Mouse (Mus musculus): ENCODE measurements around the gene Rasal3.

Rasal3 gene

GRCm38 (mm10) chr17:32388370-32389100 lies 14.8 kb downstream of the Rasal3 start:
- no peak for DNase-seq (ENCODE audit: low spot score)

DNA sequence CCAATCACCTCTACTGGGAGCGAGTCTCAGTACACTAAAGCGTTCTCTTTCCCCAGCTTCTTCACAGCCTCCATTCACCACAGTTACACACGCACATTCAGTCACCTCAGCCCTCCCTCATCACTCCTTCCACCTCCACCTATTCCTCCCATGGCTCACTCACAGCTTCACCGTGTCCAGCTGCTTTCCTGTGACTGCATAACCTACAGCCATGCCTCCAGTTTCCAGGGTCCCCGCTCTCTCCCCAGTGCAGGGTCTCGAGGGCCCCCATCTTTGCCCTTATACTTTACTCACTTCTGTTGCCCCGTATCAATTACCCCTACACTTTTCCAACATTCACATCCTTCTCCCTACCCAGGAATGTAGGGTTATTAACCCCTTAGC lies 15.4 kb downstream of the Rasal3 start:
- DNase-seq (ENCODE audit: low spot score), result no peak

- no peak for DNase-seq (ENCODE audit: low spot score)
Measured at GRCm38 (mm10) chr17:32386659-32387432, 16.5 kb downstream of the Rasal3 start.

DNA sequence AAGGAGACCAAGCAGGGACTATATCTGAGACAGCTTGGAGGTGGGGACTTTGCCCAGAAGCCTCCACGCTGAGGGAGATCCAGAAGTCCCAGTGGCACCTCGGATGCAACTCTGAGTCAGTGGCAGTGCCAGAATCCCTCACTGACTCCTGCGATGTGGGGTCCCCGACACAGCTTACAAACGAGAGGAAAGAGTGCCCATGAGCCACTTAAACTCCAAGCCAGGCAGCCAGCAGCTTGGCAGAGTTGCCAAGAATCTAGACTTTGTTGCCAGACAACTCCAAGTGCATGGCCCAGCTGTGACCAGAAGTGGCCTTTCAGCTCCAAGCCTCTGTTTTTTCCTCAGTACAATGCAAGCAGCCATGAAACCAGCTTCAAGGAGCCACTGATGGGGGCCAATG lies 19.7 kb downstream of the Rasal3 start:
- no peak for DNase-seq (ENCODE audit: low spot score)

- DNase-seq (ENCODE audit: low spot score), result no peak
Measured at GRCm38 (mm10) chr17:32382576-32382975, 20.8 kb downstream of the Rasal3 start.

DNA sequence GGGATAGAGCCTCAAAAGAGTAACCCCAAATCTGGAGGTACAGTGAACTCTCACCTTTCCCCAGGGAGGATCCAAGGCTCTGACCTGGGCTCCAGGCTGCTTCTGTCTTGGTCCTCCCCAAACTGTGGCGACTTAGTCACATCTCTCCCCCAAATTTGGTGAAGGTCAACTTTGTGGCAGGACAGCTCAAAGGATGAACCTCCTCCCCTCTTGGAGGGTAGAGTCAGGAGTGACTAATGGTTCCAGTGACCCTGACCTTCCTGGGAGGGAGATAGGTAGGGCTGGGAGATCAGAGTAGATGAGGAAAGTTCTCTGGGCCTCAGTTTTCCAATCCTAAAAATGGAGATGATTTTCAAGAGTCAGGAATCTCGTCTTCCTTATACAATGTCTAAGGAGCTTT lies 24.6 kb downstream of the Rasal3 start:
- no peak for DNase-seq (ENCODE audit: low spot score)

DNA sequence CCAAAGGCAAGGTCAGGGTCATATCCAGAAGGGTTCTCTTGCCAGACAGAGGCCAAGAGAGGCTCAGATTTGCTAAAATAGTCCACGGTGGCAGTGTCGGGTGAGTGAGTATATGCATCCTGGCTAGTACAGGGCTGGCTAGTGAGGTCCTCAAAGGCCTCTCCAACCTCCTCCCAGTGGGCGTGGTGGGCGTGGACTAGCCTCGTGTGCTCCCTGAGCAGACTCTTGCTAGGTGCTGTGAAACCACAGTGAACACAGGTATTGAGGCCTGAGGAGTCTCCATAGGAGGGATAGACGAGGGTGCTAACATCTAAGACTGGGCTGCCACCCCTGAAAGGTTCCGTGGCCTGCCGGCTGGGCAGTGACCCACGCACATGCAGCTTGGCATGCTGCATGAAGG lies 26.2 kb downstream of the Rasal3 start:
- no peak for DNase-seq (ENCODE audit: low spot score)

- DNase-seq (ENCODE audit: low spot score), result no peak
Measured at GRCm38 (mm10) chr17:32376475-32376874, 26.9 kb downstream of the Rasal3 start.

DNA sequence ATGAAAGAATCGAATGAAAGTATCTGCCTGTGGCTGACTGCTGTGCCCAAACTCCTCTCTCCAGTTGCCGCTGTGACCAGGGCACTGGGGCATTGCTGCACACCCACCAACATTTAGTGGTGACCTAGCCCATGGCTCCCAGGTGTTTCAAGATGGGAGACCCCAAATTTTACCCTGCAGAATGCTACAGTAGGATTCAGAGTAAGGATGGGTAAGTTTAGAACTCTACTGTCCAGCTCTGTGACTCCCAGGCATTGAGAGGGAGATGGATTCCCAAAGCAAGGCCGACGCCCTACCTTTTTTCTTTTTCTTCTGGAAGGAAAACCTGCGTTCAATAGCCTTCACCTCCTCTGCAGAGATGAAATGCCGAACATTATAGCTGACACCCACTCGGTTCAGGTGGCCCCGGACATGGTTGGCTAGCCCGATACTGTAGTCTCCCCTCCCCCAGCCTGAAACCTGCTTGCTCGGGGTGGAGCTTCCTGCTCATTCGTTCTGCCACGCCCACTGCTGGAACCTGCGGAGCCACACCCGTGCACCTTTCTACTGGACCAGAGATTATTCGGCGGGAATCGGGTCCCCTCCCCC lies 34.3 kb downstream of the Rasal3 start:
- no peak for DNase-seq (ENCODE audit: low spot score)

DNA sequence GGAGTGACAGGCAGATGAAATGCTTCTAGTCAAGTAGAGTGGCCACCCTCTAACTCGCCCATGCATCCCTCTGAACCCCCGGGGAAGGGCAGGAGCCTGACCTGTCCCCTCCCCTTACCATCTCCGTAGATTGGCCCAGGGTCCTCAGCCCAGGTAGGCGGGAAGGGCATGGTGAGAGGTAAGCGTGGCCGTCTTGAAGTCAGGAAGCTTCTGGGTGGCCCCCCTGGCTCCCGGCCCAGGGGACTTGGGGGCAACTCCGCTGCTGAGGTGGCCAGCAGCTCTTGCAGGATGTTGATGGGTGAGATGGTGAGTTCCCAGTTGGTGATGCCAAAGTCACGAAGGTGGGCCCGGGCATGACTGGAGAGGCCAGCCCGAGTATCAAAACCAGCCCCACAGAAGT lies 35.7 kb downstream of the Rasal3 start:
- DNase-seq (ENCODE audit: low spot score), result no peak

GRCm38 (mm10) chr17:32365296-32365695 lies 38.1 kb downstream of the Rasal3 start:
- no peak for DNase-seq (ENCODE audit: low spot score)

DNA sequence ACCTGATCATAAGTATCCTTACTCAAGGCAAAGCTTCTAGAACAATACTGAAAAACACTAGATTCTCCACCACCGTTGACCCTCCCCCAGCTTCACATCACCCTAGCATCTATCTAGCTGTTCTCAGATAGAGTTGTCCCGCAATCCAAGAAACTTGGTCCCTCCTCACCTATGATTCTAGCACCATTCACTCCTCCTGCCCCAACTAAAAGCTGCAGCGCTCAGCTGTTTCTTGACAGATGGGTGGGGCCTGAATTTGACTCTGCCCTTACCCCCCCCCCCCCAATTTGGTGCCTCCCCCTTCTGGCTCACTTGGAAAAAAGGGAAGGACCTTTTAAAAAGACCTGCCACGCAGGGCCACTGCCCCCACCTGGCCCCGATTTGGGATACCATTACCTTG lies 38.5 kb downstream of the Rasal3 start:
- no peak for DNase-seq (ENCODE audit: low spot score)

DNA sequence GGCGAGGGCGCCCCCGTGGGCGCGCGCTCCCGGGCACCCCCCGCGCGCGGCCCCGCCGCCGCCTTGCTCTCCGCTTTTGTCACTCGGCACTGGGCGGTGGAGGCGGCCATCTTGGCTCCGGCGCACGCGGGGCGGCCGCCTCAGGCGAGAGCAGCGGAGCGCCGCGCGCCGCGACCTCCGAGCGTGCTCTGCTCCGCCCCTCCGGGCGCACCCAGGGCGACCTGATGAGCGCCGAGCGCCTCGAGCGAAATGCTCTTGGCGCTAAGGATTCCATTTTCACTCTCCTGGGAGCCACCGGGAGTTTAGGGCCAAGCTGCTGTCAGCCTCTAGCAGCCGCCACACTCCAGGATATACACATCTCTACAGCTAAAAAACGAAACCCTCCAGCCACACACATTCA lies 39.1 kb downstream of the Rasal3 start:
- DNase-seq (ENCODE audit: low spot score), result peak; percentile 92

DNA sequence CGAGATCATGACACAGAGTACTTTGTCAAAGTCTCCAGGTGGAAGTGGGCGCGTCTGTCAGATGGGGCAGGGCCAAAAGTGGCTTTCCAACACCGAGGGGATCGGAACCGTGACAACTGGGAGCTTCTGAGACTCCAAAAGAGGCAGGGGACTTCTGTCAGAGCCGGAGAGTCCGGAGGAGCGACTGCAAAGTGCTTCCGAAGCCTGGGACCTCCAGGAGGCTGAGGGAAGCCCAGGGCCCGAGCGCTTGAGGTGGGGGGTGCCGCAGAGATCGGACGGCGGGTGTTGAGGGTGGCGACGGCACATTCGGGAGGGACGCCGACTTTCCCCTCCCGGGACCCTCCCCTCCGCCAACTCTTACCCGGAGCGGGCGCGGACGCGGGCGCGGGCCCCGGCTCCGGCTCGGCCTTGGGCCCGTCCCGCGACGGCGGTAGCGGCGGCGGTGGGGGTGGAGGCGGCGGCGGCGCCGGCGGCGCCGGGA lies 39.5 kb downstream of the Rasal3 start:
- peak; percentile 54 for DNase-seq (ENCODE audit: low spot score)

- DNase-seq (ENCODE audit: low spot score), result no peak
Measured at GRCm38 (mm10) chr17:32362686-32363085, 40.7 kb downstream of the Rasal3 start.

- no peak for DNase-seq (ENCODE audit: low spot score)
Measured at GRCm38 (mm10) chr17:32359928-32360327, 43.5 kb downstream of the Rasal3 start.

DNA sequence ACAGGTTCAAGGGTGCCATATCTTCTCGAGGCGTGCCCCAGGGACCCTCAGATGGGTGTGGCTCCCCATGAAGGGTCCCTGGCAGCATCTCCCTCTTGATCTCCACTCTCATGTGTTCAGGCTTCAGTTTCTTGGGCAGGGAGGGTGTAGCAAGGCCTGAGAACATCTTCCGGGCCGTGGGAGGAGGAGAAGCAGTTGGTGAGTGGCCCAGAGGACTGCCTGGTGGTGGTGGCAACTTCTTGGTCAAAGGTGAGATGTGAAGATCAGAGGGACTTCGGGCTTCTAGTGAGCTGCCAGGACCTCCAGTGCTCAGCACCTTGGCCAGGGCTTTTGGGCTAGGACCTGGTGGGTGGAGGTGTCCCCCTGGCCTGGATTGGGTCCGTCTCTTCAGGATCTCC lies 44.4 kb downstream of the Rasal3 start:
- no peak for DNase-seq (ENCODE audit: low spot score)

- DNase-seq (ENCODE audit: low spot score), result no peak
Measured at GRCm38 (mm10) chr17:32358192-32358942, 45.0 kb downstream of the Rasal3 start.

DNA sequence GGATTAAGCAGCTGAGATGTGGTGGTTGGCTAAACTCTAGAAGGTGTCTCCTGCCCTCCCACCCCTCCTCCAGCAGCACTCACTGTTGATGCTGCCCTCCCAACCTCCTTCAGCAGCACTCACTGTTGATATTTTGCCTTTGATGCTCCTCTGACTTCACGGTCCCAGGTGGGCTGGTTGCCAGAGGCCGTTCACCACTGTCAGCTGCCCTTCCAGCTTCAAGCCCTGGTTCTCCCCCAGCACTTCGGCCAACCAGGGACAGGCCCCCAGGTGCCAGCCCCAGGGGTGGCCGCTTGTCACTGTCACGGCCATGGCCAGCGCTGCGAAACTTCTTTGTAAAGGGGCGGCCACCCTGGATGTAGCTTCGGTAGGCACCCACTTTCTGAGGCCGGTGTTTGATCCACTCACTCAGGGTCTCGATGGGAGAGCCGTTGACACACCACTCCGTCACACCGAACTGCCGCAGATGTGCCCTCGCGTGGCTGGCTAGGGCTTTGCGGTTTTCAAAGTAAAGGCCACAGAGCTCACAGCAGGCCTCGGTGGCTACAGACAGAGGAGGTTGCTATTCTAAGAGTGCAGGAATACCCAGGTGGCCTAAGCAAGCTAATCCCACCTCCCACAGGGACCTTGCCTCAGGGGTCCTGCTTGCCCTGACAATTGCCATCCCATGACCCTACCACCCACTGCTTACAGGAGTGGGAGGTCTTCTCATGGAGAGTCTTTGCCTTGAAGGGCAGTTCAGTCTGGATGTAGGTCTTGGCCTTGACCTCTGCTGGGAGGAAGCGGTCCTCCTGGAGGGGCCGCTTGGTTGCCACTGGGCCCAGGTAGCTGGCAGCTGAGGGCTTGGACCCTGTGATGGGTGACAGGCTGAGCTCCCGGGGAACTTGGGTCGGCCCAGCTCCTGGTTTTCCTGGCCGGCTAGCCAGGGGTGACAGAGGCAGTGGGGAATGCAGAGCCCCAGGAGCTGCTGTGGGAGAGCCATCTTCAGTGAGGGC lies 46.3 kb downstream of the Rasal3 start:
- DNase-seq (ENCODE audit: low spot score), result no peak

GRCm38 (mm10) chr17:32356281-32356680 lies 47.1 kb downstream of the Rasal3 start:
- DNase-seq (ENCODE audit: low spot score), result no peak

GRCm38 (mm10) chr17:32355031-32355430 lies 48.4 kb downstream of the Rasal3 start:
- no peak for DNase-seq (ENCODE audit: low spot score)
